Mouse (Mus musculus): Measurements from ENCODE around the gene Glb1.

Glb1 gene

GRCm38 (mm10) chr9:114443351-114443750, 42.5 kb downstream of the Glb1 start:
- no peak for DNase-seq (ENCODE audit: low read depth)

- no peak for DNase-seq (ENCODE audit: low read depth)
These were observed 46.0 kb downstream of the Glb1 start for GRCm38 (mm10) chr9:114446887-114447286.

- no peak for DNase-seq (ENCODE audit: low read depth)
These were observed 47.8 kb downstream of the Glb1 start for GRCm38 (mm10) chr9:114448700-114449099.

DNA sequence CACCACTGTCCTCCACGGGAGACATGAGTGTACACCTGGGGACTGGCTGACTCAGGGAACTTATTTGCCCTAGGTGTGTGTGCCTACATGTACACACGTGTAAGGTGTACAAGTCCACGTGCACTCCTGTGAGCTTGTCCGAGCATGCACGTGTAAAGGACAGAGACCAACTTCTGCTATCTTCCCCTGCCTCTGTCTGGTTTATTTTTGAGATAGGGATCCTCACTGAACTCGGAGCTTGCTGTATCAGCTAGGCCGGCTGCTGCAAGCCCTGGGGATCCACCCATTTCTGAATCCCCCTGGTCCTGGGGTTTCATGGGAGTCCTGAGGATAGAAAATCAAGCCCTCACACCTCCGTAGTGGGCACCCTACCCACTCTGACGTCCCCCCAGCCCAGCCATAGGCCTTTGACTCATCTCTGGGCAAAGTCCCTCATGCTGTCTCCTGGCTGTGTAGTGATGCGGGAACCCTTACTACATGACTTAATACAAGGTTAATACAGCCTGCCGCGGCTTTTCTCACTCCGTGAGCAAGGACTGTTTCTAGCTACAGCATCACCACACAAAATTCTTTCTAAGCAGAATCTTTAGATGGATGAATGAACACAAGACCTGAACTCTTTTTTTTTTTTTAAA, 48.4 kb downstream of the Glb1 start:
- DNase-seq (ENCODE audit: low read depth): no peak

DNA sequence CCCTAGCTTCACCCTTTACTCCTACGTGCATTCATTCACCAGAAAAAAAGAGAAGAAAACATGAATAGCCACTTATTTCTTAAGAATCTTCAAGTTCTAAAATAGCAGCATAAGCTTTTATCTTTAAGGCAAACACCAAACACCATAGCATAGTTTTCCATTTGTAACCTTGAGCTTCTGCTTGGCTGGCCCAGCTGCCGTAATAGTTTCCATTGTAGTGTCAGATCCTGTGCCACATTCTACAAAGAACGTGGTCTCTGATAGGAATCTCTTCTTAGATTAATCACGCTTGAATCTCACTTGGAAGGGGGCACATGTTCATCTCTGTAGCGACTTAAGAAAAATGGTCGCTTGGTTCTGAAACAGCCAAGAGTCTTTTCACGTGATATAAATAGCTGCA, 50.7 kb downstream of the Glb1 start:
- DNase-seq (ENCODE audit: low read depth): no peak

GRCm38 (mm10) chr9:114452418-114452817, 51.5 kb downstream of the Glb1 start:
- no peak for DNase-seq (ENCODE audit: low read depth)

GRCm38 (mm10) chr9:114455420-114455819, 54.5 kb downstream of the Glb1 start:
- no peak for DNase-seq (ENCODE audit: low read depth)

DNA sequence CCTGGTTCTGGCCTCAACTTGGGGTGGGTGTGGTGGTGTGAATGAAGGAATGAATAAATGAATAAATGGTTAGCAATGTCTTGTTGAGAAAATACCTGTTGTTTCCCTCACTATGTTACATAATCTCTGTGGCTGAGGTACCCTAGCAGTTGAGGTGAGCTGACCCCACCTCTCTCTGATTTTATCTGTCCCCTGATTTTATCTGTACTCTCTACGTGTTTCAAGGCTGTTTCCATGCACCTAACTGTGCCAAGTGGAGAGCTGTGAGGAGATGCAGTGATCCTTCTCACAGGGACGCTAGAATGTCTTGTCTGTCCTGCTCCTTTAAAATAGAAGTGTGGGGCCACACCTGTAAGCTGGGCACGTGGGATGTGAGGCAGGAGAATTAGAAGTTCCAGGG, 57.6 kb downstream of the Glb1 start:
- DNase-seq (ENCODE audit: low read depth): no peak

DNA sequence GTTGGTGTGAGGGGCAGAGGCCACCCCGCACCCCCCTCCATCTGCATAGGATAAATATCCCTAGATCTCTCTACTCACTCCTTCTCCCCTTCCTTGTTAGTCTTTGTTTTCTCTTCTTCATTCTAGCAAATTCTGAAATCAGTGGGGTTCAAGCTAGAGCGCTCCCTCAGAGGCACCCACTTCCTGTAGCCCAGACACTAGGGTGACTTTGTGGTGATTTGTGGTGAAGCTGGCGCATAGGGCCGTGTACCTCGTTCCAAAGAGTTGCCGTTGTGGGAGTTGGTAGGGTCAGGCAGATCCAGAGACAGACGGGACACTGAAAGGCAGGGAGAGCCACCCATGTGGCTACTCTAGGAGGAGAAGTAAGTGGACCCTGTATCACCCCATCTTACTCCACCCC, 61.7 kb downstream of the Glb1 start:
- DNase-seq (ENCODE audit: low read depth): no peak

GRCm38 (mm10) chr9:114465442-114465841, 64.6 kb downstream of the Glb1 start:
- no peak for DNase-seq (ENCODE audit: low read depth)

DNA sequence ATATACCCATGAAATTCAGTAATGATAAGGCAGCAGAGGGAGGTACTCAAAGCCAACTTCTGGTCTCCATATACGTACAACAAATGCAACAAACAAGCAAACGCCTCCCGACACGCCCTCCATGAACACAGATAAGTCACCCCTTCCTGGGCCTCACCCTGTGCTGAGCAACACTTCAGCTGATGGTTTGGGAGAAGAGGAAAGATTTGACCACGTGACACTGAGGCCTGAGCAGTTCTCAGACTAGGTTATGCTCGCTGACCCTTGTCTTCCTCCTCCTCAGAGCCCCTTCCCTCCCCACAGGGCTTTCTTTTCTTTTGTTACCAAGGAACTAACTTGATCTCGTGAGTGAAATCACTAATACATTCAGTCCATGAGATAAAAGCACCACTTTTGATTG, 66.0 kb downstream of the Glb1 start:
- no peak for DNase-seq (ENCODE audit: low read depth)

GRCm38 (mm10) chr9:114468217-114468616, 67.3 kb downstream of the Glb1 start:
- no peak for DNase-seq (ENCODE audit: low read depth)

- no peak for DNase-seq (ENCODE audit: low read depth)
These were observed 67.8 kb downstream of the Glb1 start for GRCm38 (mm10) chr9:114468701-114469100.

DNA sequence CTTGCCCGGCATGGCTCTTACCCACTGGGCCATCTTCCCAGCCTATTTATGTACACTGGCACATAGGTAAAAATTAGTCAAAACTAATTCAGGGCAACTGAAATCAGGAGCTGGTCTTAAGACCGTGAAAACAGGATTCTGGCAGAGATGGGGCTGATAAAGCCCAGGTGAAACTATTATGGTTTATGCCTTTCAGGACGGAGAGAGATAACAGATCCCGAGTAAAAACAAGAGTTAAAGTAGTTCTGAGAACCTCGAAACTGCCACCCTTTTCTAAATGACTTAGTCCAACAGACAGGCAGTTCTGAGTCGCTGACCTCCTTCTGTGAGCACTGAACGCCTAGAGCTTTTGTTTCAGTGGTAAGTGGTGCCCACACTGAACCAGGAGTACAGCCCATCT, 71.0 kb downstream of the Glb1 start:
- no peak for DNase-seq (ENCODE audit: low read depth)

- DNase-seq (ENCODE audit: low read depth): no peak
These were observed 76.1 kb downstream of the Glb1 start for GRCm38 (mm10) chr9:114477019-114477418.

DNA sequence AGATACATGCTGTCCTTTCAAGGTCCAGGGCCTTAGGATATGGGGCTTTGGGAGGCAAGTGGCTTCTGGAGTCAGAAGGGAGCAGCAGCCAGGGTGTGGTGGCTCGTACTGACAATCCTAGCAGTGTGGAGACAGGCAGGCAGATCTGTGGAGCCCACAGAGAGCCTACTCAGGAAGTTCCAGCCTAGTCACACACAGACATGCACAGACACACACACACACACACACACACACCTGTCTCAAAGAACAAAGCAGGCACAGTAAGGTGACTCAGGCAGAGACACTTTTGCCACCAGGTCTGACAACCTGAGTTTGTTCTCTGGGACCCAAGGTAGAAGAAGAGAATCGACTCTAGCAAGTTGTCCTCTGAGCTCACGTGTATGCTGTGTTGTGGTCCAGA, 80.1 kb downstream of the Glb1 start:
- no peak for DNase-seq (ENCODE audit: low read depth)

- DNase-seq (ENCODE audit: low read depth): no peak
These were observed 83.9 kb downstream of the Glb1 start for GRCm38 (mm10) chr9:114484771-114485170.

DNA sequence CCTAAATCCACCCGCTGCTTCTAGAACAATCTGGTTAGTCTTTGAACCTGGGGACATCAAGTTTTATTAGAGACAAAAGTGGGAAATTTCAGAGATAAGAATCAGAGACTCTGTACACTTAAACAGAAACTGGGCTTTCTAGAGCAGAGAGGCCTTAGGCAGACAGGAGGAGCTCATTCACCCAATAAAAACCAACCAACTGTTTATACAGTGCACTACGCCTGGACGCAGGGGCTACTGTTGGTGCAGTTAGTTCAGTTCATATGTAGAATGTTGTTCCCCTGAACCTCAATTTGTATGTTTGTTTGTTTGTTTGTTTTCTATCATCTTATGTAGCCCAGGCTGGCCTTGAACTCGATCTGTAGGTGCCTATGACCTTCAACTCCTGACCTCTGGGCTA, 85.9 kb downstream of the Glb1 start:
- no peak for DNase-seq (ENCODE audit: low read depth)

GRCm38 (mm10) chr9:114487481-114488258, 86.8 kb downstream of the Glb1 start:
- peak; percentile 68 for DNase-seq (ENCODE audit: low read depth)

DNA sequence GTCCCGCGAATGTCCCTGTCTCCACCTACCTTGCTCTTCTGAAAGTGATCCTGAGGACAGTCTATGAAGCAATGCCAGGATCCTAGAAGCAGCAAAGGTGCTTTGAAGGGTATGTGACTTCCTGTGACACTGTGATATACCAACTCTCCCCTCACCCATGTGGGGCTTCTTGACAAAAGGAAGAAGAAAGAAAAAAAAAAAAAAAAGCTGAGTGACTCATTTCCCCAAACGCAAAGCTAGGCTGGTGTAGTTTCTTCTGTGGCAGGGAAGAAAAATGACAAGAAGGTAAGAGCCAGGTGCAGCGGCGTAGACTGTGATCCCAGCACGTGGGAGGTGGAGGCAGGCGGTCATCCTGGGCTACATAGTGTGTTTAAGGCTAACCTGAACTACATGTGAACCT, 95.6 kb downstream of the Glb1 start:
- no peak for DNase-seq (ENCODE audit: low read depth)

GRCm38 (mm10) chr9:114498218-114498617, 97.3 kb downstream of the Glb1 start:
- DNase-seq (ENCODE audit: low read depth): peak; percentile 93

- peak; percentile 82 for DNase-seq (ENCODE audit: low read depth)
These were observed 99.1 kb downstream of the Glb1 start for GRCm38 (mm10) chr9:114499783-114500515.

GRCm38 (mm10) chr9:114501111-114501510, 100.2 kb downstream of the Glb1 start:
- no peak for DNase-seq (ENCODE audit: low read depth)
